Mouse (Mus musculus): ENCODE results near the gene Fam189a1. TPM values are rescaled to one million over a fixed set of nuclear protein-coding genes. Genes with fewer than 3 reads are reported as not detected.

Fam189a1 gene
- polyA plus RNA-seq, 1 experiment from 2014 or later: 0.66 TPM

- H3K4me2 ChIP-seq (replicated peaks; ENCODE audit: low read depth): no peak overlapping the region
- no peak overlapping the region for H3K9ac ChIP-seq (ENCODE audit: low read depth, low read length)
- H3K27me3 ChIP-seq (replicated peaks; ENCODE audit: control insufficient read depth, insufficient read depth, low read length): no peaks in the 10 kb centered on the region
- no peak overlapping the region for H3K27ac ChIP-seq (ENCODE audit: low read depth, low read length)
- 64% methylated on average over 7 of the region's 7 CpGs for WGBS
- TF ChIP-seq CTCF (IDR thresholded peaks at IDR 0.05; ENCODE audit: low read depth): no peak
- no peak overlapping the region for H3K4me3 ChIP-seq (ENCODE audit: low read depth, low read length)
- ATAC-seq: no peak
- H3K4me1 ChIP-seq (replicated peaks; ENCODE audit: control insufficient read depth, insufficient read depth, low read length): no peaks in the 10 kb centered on the region
- H3K36me3 ChIP-seq (ENCODE audit: control insufficient read depth, insufficient read depth): no peaks in the 10 kb centered on the region
- H3K9me3 ChIP-seq (ENCODE audit: control insufficient read depth): no peaks in the 10 kb centered on the region
Observed at GRCm38 (mm10) chr7:65060163-65060799, 96.1 kb downstream of the Fam189a1 start.

GRCm38 (mm10) chr7:65056864-65057263 lies 99.5 kb downstream of the Fam189a1 start:
- no peak for TF ChIP-seq CTCF (IDR thresholded peaks at IDR 0.05; ENCODE audit: low read depth)
- Histone ChIP-seq H3K4me2 (replicated peaks; ENCODE audit: low read depth) (no peak overlapping the region), H3K9me3 (ENCODE audit: control insufficient read depth) (no peaks in the 10 kb centered on the region), H3K4me3 (ENCODE audit: low read depth, low read length) (no peak overlapping the region), H3K36me3 (ENCODE audit: control insufficient read depth, insufficient read depth) (no peaks in the 10 kb centered on the region), H3K9ac (ENCODE audit: low read depth, low read length) (no peak overlapping the region), H3K27me3 (replicated peaks; ENCODE audit: control insufficient read depth, insufficient read depth, low read length) (no peaks in the 10 kb centered on the region), H3K4me1 (replicated peaks; ENCODE audit: control insufficient read depth, insufficient read depth, low read length) (no peaks in the 10 kb centered on the region), H3K27ac (ENCODE audit: low read depth, low read length) (no peak overlapping the region)
- WGBS: 80% methylated on average over 6 of the region's 6 CpGs
- no peak for ATAC-seq

GRCm38 (mm10) chr7:65051986-65052385 lies 104.4 kb downstream of the Fam189a1 start:
- WGBS: 76% methylated on average over 1 of the region's 1 CpGs
- H3K9me3 ChIP-seq (ENCODE audit: control insufficient read depth): no peaks in the 10 kb centered on the region
- no peaks in the 10 kb centered on the region for H3K27me3 ChIP-seq (replicated peaks; ENCODE audit: control insufficient read depth, insufficient read depth, low read length)
- no peak overlapping the region for H3K27ac ChIP-seq (ENCODE audit: low read depth, low read length)
- no peak overlapping the region for H3K9ac ChIP-seq (ENCODE audit: low read depth, low read length)
- TF ChIP-seq CTCF (IDR thresholded peaks at IDR 0.05; ENCODE audit: low read depth): no peak
- H3K4me3 ChIP-seq (ENCODE audit: low read depth, low read length): no peak overlapping the region
- H3K4me2 ChIP-seq (replicated peaks; ENCODE audit: low read depth): no peak overlapping the region
- ATAC-seq: no peak
- H3K36me3 ChIP-seq (ENCODE audit: control insufficient read depth, insufficient read depth): no peaks in the 10 kb centered on the region
- H3K4me1 ChIP-seq (replicated peaks; ENCODE audit: control insufficient read depth, insufficient read depth, low read length): no peaks in the 10 kb centered on the region

GRCm38 (mm10) chr7:65049236-65049954 lies 107.0 kb downstream of the Fam189a1 start:
- ATAC-seq: peak; percentile 74
- WGBS: 47% methylated on average over 18 of the region's 18 CpGs

DNA sequence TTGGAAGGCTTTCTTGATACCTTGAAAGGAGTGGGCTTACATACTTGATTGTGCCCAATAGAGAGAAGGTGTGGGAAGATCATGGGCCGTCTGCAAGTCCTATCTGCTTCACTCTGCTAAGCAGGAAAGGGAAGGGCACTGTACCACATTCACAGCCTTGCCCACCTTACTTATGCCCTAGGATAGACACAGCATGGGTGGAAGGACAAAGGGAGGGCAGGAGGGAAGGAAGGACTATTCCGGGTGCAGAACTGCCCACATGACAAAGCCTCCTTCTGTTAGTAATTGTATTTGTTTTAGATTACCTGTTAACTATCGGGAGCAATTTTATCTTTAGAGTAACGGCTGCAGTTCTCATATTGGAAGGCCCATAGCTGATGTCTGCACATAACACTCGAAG lies 108.7 kb downstream of the Fam189a1 start:
- Histone ChIP-seq H3K27ac (ENCODE audit: low read depth, low read length) (no peak overlapping the region), H3K4me3 (ENCODE audit: low read depth, low read length) (no peak overlapping the region), H3K4me2 (replicated peaks; ENCODE audit: low read depth) (no peak overlapping the region), H3K4me1 (replicated peaks; ENCODE audit: control insufficient read depth, insufficient read depth, low read length) (no peaks in the 10 kb centered on the region), H3K9me3 (ENCODE audit: control insufficient read depth) (no peaks in the 10 kb centered on the region), H3K36me3 (ENCODE audit: control insufficient read depth, insufficient read depth) (no peaks in the 10 kb centered on the region), H3K27me3 (replicated peaks; ENCODE audit: control insufficient read depth, insufficient read depth, low read length) (no peaks in the 10 kb centered on the region), H3K9ac (ENCODE audit: low read depth, low read length) (no peak overlapping the region)
- WGBS: 27% methylated on average over 5 of the region's 5 CpGs
- ATAC-seq: no peak
- no peak for TF ChIP-seq CTCF (IDR thresholded peaks at IDR 0.05; ENCODE audit: low read depth)

More at GRCm38 (mm10) chr7:65049236-65049954, 107.0 kb downstream of the Fam189a1 start:
- H3K9ac ChIP-seq (ENCODE audit: low read depth, low read length): no peak overlapping the region
- H3K36me3 ChIP-seq (ENCODE audit: control insufficient read depth, insufficient read depth): no peaks in the 10 kb centered on the region
- TF ChIP-seq CTCF (IDR thresholded peaks at IDR 0.05; ENCODE audit: low read depth): no peak
- H3K4me3 ChIP-seq (ENCODE audit: low read depth, low read length): no peak overlapping the region
- H3K27ac ChIP-seq (ENCODE audit: low read depth, low read length): no peak overlapping the region
- H3K4me1 ChIP-seq (replicated peaks; ENCODE audit: control insufficient read depth, insufficient read depth, low read length): no peaks in the 10 kb centered on the region
- H3K4me2 ChIP-seq (replicated peaks; ENCODE audit: low read depth): peak overlapping the region; percentile 43; the same call in 1 of the 2 replicates
- no peaks in the 10 kb centered on the region for H3K27me3 ChIP-seq (replicated peaks; ENCODE audit: control insufficient read depth, insufficient read depth, low read length)
- H3K9me3 ChIP-seq (ENCODE audit: control insufficient read depth): no peaks in the 10 kb centered on the region

DNA sequence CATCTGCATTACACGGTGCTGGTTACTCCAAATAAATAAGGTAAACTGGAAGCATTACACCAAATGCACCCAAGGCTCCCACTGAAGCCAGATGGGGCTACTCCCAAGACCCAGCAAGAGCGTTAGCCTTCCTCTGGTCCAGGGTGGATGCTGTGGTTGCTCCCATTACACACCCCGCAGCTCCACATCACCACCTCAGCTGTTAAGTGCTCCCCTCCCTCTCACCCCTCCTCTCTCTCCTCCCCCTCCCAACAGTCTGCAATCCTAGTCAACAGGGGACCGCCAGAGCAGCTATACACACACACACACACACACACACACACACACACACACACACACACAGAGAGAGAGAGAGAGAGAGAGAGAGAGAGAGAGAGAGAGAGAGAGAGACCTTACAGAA lies 109.7 kb downstream of the Fam189a1 start:
- no peak for TF ChIP-seq CTCF (IDR thresholded peaks at IDR 0.05; ENCODE audit: low read depth)
- 69% methylated on average over 4 of the region's 4 CpGs for WGBS
- no peak overlapping the region for H3K4me3 ChIP-seq (ENCODE audit: low read depth, low read length)

More for the DNA sequence above, 109.7 kb downstream of the Fam189a1 start:
- Histone ChIP-seq H3K27me3 (replicated peaks; ENCODE audit: control insufficient read depth, insufficient read depth, low read length) (no peaks in the 10 kb centered on the region), H3K4me2 (replicated peaks; ENCODE audit: low read depth) (no peak overlapping the region), H3K36me3 (ENCODE audit: control insufficient read depth, insufficient read depth) (no peaks in the 10 kb centered on the region), H3K9ac (ENCODE audit: low read depth, low read length) (no peak overlapping the region), H3K4me1 (replicated peaks; ENCODE audit: control insufficient read depth, insufficient read depth, low read length) (no peaks in the 10 kb centered on the region), H3K27ac (ENCODE audit: low read depth, low read length) (no peak overlapping the region), H3K9me3 (ENCODE audit: control insufficient read depth) (no peaks in the 10 kb centered on the region)
- ATAC-seq: no peak
